Mouse (Mus musculus): ENCODE data around the gene Pax5.

- TF ChIP-seq CHD2 (IDR thresholded peaks at IDR 0.05; ENCODE audit: low read length) (no peak), ZC3H11A (IDR thresholded peaks at IDR 0.05; ENCODE audit: low read depth, low read length) (no peak), CTCF (IDR thresholded peaks at IDR 0.05 in 2 of 3, conservative IDR thresholded peaks at IDR 0.05 in 1 of 3; ENCODE audit: control insufficient read depth in 1 of 3, insufficient read depth in 1 of 3, low read depth in 2 of 3, low read length in 3 of 3, poor library complexity in 1 of 3, severe bottlenecking in 1 of 3) (no peak), MEF2A (IDR thresholded peaks at IDR 0.05; ENCODE audit: extremely low read depth, insufficient replicate concordance, low read depth, low read length, poor library complexity, severe bottlenecking) (no peak), MYC (IDR thresholded peaks at IDR 0.05; ENCODE audit: low read depth, low read length) (no peak), TBP (IDR thresholded peaks at IDR 0.05; ENCODE audit: low read depth, low read length) (no peak), POLR2AphosphoS5 (IDR thresholded peaks at IDR 0.05; ENCODE audit: borderline replicate concordance, low read depth, low read length) (no peak), USF1 (IDR thresholded peaks at IDR 0.05; ENCODE audit: low read depth, low read length) (no peak), MAX (IDR thresholded peaks at IDR 0.05; ENCODE audit: low read length) (no peak), RCOR1 (IDR thresholded peaks at IDR 0.05; ENCODE audit: low read depth, low read length) (no peak), ETS1 (IDR thresholded peaks at IDR 0.05; ENCODE audit: low read depth, low read length) (no peak)
These were observed 86.9 kb downstream of the Pax5 start for GRCm38 (mm10) chr4:44623435-44623727.

Measured in MEL (cell line).